Mouse (Mus musculus) limb, embryonic 15.5 days (tissue): ENCODE data around the gene Syne1. TPM values are rescaled to one million over a fixed set of nuclear protein-coding genes. Genes with fewer than 3 reads are reported as not detected.

Experiments used
- ATAC-seq: fragments of 200-750 bp; cut with Nextera tagmentation; 2 replicates; pipeline ENCODE4 v1.8.0; 2017; ENCODE audit warnings: low read depth, moderate TSS enrichment; ENCODE audit not compliant: insufficient number of reproducible peaks, low FRiP score, low TSS enrichment
- H3K27ac ChIP-seq: fragments of 300-500 bp; sonication (generic); 2 replicates; pipeline ENCODE4 v1.5.1; 2015; ENCODE audit warnings: moderate library complexity, mild to moderate bottlenecking, inconsistent platforms
- H3K27me3 ChIP-seq: fragments of 300-500 bp; sonication (generic); 2 replicates; pipeline ENCODE4 v1.6.1; 2015; ENCODE audit warnings: inconsistent platforms
- H3K36me3 ChIP-seq: fragments of 300-500 bp; sonication (generic); 2 replicates; pipeline ENCODE4 v1.6.1; 2015; ENCODE audit warnings: inconsistent platforms
- H3K4me1 ChIP-seq: fragments of 300-500 bp; sonication (generic); 2 replicates; pipeline ENCODE4 v1.6.1; 2015; ENCODE audit warnings: inconsistent platforms
- H3K4me2 ChIP-seq: fragments of 300-500 bp; sonication (generic); 2 replicates; pipeline ENCODE4 v1.6.1; 2015; ENCODE audit warnings: mild to moderate bottlenecking, inconsistent platforms
- H3K4me3 ChIP-seq: fragments of 300-500 bp; sonication (generic); 2 replicates; pipeline ENCODE4 v1.5.1; 2015; ENCODE audit warnings: mild to moderate bottlenecking, inconsistent platforms
- H3K9ac ChIP-seq: fragments of 300-500 bp; sonication (generic); 2 replicates; pipeline ENCODE4 v1.6.1; 2015; ENCODE audit warnings: inconsistent platforms
- H3K9me3 ChIP-seq: fragments of 300-500 bp; sonication (generic); 2 replicates; pipeline ENCODE4 v1.6.1; 2016; ENCODE audit warnings: inconsistent platforms
- WGBS: fragments of 180-500 bp; shearing (Covaris S2); methylation state at CpG from one replicate; pipeline ENCODE4 v1.1.7; 2015; 5-methylcytosine and 5-hydroxymethylcytosine counted together
- polyA plus RNA-seq: library from polyadenylated mRNA; unstranded; fragments of >200 nt; fragmentation: Nextera tagmentation; extraction: Ambion mirVana; gene quantifications from 2 replicates; pipeline ENCODE4 v1.2.1, GENCODE M21; 2015

The Syne1 gene
- polyA plus RNA-seq, 1 experiment from 2014 or later = 7.6 TPM

DNA sequence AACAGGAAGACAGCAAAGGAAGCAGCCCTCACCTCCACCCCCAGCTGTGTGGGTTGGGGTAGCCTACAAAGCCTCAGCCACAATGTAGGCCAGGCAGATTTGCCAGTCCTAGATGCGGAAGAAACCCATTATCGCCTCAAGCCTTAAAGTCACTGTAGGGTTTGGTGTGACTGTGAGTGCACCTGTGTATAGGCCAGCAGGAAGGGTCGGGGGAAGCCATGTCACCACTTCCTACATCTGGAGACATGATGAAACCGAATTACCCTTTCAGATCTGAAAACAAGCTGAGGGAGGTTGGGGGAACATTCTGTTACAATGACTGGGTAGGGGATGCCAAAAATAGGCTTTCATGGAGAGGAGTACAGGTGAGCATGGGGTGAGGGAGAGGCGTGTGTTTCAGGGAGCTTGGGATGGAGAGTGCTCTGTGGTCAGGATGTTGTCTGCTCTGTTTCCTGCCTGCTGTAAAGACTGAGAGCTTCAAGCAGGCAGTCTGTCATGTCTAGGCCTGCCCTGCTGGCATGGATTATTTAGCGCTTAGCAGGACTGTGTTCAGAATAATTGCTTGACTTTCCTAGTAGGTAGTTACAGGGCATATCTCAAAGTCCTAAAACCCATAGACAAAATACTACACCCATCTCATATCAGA, 167.0 kb downstream of the Syne1 start:
- Histone ChIP-seq H3K36me3 (no peaks in the 10 kb centered on the region), H3K9me3 (no peaks in the 10 kb centered on the region), H3K27me3 (no peaks in the 10 kb centered on the region), H3K9ac (no peak overlapping the region), H3K4me2 (no peak overlapping the region), H3K27ac (no peak overlapping the region), H3K4me3 (no peak overlapping the region), H3K4me1 (no peaks in the 10 kb centered on the region)
- ATAC-seq = no peak
- 66% methylated on average over 6 of the region's 6 CpGs for WGBS

DNA sequence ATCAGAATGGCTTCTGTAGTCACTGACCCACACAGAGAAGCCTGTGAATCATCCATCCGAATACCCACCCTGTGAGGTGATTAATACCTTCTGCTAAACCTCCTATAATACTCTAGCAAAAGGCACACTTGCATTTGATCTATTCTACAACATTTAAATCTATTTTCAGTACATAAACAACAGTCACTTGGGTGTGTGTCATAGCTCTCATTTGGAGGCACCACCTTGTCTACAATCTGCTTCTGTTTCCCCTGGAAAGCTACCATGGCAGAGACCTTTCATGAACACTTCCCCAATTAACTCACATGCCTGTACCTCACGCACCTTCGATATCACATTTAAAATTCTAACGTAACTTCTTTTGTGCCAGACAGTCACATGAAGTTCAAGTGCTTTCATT, 169.7 kb downstream of the Syne1 start:
- 84% methylated on average over 4 of the region's 4 CpGs for WGBS

DNA sequence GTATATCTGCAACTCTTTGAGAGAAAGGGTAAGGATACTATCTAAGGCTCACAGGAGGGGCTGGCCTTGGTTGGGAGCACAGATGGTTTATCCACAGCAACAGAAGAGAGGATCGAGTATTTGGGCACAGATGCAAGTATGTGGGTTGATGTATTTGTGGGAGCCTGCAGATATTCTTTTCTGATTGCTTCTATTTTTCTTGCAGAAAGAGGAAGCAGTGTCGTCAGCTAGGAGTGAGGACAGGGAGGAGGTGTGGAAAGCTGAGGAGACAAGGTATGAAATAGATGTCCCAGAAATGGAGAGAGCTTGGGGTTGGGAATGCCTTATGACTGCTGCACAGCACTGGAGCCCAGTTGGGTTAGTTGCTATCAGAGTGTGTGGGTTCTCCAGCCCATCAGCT, 172.3 kb downstream of the Syne1 start:
- Histone ChIP-seq H3K4me2 (no peak overlapping the region), H3K27ac (no peak overlapping the region), H3K9me3 (no peaks in the 10 kb centered on the region), H3K4me1 (no peaks in the 10 kb centered on the region), H3K36me3 (no peaks in the 10 kb centered on the region), H3K27me3 (no peaks in the 10 kb centered on the region), H3K9ac (no peak overlapping the region), H3K4me3 (no peak overlapping the region)
- no peak for ATAC-seq
- WGBS = 84% methylated on average over 2 of the region's 2 CpGs

More for the DNA sequence above, 169.7 kb downstream of the Syne1 start:
- Histone ChIP-seq H3K4me3 (no peak overlapping the region), H3K27me3 (no peaks in the 10 kb centered on the region), H3K36me3 (no peaks in the 10 kb centered on the region), H3K4me2 (no peak overlapping the region), H3K4me1 (no peaks in the 10 kb centered on the region), H3K9me3 (no peaks in the 10 kb centered on the region), H3K9ac (no peak overlapping the region), H3K27ac (no peak overlapping the region)
- no peak for ATAC-seq

DNA sequence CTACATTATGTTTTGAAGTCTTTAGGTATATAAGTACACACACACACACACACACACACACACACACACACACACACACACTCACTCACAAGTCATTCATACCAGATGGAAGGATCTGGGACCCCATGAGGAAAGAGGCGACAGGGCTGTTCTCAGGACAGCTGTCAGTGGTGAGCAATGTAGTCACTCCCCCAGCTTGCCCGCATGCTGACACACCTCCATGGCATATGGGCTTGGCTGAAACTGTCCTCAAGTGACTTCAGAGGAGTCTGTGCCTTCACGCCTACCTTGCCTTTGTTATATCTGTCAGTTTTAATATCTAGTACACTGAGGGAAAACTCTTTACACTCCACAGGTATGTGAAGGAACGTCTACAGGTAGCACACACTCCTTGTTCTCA, 181.7 kb downstream of the Syne1 start:
- no peaks in the 10 kb centered on the region for H3K4me1 ChIP-seq
- no peak for ATAC-seq
- no peaks in the 10 kb centered on the region for H3K9me3 ChIP-seq
- H3K27me3 ChIP-seq = no peaks in the 10 kb centered on the region
- H3K36me3 ChIP-seq = no peaks in the 10 kb centered on the region
- 51% methylated on average over 4 of the region's 4 CpGs for WGBS
- H3K4me2 ChIP-seq = no peak overlapping the region
- no peak overlapping the region for H3K9ac ChIP-seq
- H3K27ac ChIP-seq = no peak overlapping the region
- H3K4me3 ChIP-seq = no peak overlapping the region

DNA sequence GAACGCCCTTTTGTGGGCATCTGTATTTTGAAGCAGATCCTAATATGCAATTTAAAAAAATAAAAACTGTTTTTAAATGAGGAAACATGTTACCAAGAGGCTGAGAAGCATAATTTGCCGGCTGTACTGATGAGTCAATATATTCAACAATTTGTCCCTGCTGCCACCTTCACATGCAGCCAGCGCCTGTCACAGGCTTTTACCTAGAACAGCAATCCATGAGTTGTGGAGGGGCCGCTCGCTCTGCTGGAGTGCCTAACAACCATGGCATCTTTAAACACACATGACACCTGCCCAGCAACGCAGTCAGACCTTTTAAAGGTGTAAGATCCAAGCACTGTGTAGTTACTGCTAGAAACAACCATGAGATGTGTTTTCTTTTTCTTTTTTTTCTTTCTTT, 183.0 kb downstream of the Syne1 start:
- WGBS = 76% methylated on average over 6 of the region's 6 CpGs
- no peak for ATAC-seq
- no peaks in the 10 kb centered on the region for H3K9me3 ChIP-seq

DNA sequence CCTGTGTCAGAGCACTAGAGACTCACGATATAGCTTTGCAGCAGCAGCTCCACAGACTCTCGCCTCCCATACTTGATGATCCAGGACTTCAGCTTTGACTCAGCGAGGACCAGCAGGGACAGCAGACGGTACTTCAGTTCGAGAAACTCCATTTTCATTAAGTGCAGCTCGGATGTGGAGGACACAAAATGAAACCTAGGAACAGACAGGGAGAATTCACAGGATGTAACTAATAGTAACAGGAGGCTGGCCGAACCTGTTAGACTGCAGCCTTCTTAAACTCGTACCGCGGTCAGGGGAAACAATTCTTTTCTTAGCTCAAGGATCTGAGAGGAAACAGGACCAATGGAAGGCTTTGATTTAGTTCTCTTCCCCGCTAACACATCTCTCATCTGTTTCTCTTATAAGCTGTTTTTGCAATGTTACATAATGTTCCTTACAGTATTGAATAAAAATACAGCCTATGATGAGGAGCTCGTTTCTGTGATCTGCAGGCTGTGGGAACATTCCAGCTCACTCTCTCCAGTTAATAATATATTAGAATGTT, 183.7 kb downstream of the Syne1 start:
- H3K9ac ChIP-seq = no peak overlapping the region
- H3K36me3 ChIP-seq = no peaks in the 10 kb centered on the region
- no peak overlapping the region for H3K27ac ChIP-seq
- H3K4me1 ChIP-seq = no peaks in the 10 kb centered on the region
- no peak overlapping the region for H3K4me3 ChIP-seq
- no peak overlapping the region for H3K4me2 ChIP-seq
- 56% methylated on average over 12 of the region's 12 CpGs for WGBS
- no peaks in the 10 kb centered on the region for H3K27me3 ChIP-seq
- no peak for ATAC-seq
- no peaks in the 10 kb centered on the region for H3K9me3 ChIP-seq

More for the DNA sequence above, 183.0 kb downstream of the Syne1 start:
- H3K36me3 ChIP-seq = no peaks in the 10 kb centered on the region
- H3K4me2 ChIP-seq = no peak overlapping the region
- no peak overlapping the region for H3K27ac ChIP-seq
- no peaks in the 10 kb centered on the region for H3K4me1 ChIP-seq
- H3K4me3 ChIP-seq = no peak overlapping the region
- H3K9ac ChIP-seq = no peak overlapping the region
- H3K27me3 ChIP-seq = no peaks in the 10 kb centered on the region

DNA sequence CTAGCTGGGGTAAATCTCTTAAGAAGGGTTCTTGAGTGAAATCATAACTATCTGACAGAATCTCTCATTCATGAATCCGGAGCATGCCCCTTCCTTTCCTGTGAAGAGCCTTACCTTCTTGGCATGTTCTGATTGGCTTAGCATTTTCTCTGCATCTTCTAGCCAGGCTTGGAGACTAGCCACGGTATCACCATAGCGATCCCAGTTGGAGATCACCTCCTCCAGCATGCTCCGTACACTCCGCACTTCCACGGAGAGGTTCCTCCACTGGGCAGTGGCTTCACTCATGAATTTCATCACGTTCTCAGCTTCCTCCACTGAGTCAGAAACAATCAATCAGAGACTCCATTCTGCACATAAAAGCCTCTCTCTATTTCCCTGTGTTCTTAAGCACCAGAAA, 190.7 kb downstream of the Syne1 start:
- no peaks in the 10 kb centered on the region for H3K36me3 ChIP-seq
- H3K27ac ChIP-seq = no peak overlapping the region
- no peaks in the 10 kb centered on the region for H3K4me1 ChIP-seq
- no peaks in the 10 kb centered on the region for H3K27me3 ChIP-seq
- no peak overlapping the region for H3K9ac ChIP-seq
- H3K4me3 ChIP-seq = no peak overlapping the region
- no peak for ATAC-seq
- no peaks in the 10 kb centered on the region for H3K9me3 ChIP-seq
- 68% methylated on average over 7 of the region's 7 CpGs for WGBS
- H3K4me2 ChIP-seq = no peak overlapping the region

DNA sequence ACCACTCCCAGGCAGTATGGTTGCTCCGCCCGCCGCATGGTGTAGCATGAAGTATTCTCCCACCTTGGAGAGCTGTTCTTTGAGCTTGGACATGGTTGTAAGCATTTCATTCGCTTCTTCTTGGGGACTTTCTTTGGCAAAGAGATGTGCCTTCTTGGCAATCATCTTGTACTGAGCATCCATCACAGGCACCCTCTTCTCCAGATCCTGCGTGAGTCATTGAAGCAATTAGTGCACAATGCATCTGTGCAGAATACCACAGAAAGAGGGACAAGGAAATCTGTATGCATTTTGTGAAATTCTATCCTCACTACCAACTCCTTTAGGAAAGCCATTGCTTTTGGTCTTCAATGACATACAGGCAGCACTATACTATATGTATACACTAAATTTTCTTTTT, 194.7 kb downstream of the Syne1 start:
- Histone ChIP-seq H3K36me3 (no peaks in the 10 kb centered on the region), H3K9me3 (no peaks in the 10 kb centered on the region), H3K4me1 (no peaks in the 10 kb centered on the region), H3K27ac (no peak overlapping the region), H3K27me3 (no peaks in the 10 kb centered on the region), H3K9ac (no peak overlapping the region), H3K4me3 (no peak overlapping the region), H3K4me2 (no peak overlapping the region)
- ATAC-seq = no peak
- 90% methylated on average over 5 of the region's 5 CpGs for WGBS

DNA sequence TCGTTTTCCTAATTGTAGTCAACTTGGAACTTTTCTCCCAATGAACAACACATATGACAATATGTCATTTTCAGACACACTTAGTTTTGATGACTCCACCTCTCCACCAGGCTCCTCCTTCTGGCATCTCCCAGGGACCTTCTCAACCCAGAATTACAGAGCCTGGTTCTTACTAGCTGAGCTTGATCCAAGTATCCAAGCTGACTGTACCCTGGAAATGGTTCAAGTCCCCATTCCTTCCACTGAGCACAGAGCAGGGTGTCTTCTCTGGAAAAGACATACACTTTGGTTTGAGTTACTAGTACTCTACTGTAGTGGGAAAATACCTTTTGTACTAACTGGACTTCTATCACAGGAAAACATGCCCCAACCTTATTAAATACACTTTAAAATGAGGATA, 197.9 kb downstream of the Syne1 start:
- no peak overlapping the region for H3K4me2 ChIP-seq
- 84% methylated on average over 1 of the region's 1 CpGs for WGBS
- no peak overlapping the region for H3K4me3 ChIP-seq
- H3K4me1 ChIP-seq = no peaks in the 10 kb centered on the region
- no peak for ATAC-seq
- no peak overlapping the region for H3K9ac ChIP-seq
- H3K27ac ChIP-seq = no peak overlapping the region
- H3K9me3 ChIP-seq = no peaks in the 10 kb centered on the region
- H3K36me3 ChIP-seq = no peaks in the 10 kb centered on the region
- H3K27me3 ChIP-seq = no peaks in the 10 kb centered on the region

DNA sequence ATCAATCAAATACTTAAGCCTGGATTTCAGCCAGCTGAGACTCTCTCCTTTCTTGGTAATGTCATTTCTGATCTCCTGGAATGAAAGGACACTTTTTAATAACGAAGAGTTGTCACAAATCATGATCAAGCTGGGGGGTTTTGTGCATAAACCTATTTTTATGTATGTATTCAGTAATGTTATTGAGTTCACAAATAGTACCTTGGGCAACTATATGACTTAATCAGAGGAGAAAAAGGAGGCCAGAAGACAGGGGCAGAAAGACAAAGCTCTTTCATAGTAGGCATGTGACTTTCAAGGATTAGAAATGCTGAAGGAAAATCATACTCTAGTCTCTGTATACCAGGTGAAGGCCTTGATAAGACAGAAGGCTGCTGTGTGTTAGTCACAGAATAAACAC, 204.4 kb downstream of the Syne1 start:
- Histone ChIP-seq H3K27ac (no peak overlapping the region), H3K4me3 (no peak overlapping the region), H3K36me3 (no peaks in the 10 kb centered on the region), H3K9me3 (no peaks in the 10 kb centered on the region), H3K27me3 (no peaks in the 10 kb centered on the region), H3K9ac (no peak overlapping the region), H3K4me1 (no peaks in the 10 kb centered on the region), H3K4me2 (no peak overlapping the region)
- WGBS = 66% methylated on average over 1 of the region's 1 CpGs
- no peak for ATAC-seq

DNA sequence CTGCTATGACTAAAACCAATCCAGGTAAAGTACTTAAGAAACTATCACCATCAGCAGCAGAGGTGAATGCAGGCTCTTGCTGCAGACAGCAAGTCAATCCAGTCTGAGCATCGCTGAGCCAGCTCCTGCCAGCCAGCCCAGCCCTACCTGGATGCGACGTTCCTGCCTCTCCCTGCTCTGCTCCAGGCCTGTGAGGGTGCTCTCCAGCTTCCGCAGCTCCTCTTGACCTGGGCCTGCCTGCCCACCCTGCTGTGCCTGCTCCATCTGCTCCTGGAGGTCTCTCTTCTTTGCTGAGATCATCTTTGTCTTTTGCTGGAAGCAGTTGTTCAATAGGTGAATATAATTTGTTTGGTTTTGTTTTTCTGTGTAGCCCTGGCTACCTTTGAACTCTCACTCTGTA, 208.1 kb downstream of the Syne1 start:
- Histone ChIP-seq H3K27ac (no peak overlapping the region), H3K4me2 (no peak overlapping the region), H3K4me1 (no peaks in the 10 kb centered on the region), H3K4me3 (no peak overlapping the region), H3K9ac (no peak overlapping the region), H3K27me3 (no peaks in the 10 kb centered on the region), H3K36me3 (no peaks in the 10 kb centered on the region), H3K9me3 (no peaks in the 10 kb centered on the region)
- 54% methylated on average over 4 of the region's 4 CpGs for WGBS
- no peak for ATAC-seq

DNA sequence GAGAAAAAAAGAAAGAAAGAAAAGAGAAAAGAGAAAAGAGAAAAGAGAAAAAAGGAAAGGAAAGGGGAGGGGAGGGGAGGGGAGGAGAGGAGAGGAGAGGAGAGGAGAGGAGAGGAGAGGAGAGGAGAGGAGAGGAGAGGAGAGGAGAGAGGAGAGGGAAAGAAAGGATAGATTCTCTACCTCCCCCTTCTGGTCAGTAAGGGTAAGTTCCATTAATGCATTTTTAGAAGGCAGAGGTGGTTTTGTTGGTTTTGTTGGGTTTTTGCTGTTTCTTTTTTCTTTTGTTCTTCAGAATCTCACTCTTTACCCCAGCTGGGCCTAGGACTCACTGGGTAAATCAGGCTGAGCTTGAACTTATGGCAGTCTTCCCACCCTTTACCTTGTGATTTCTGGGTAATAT, 214.9 kb downstream of the Syne1 start:
- no peaks in the 10 kb centered on the region for H3K4me1 ChIP-seq
- no peak for ATAC-seq
- no peaks in the 10 kb centered on the region for H3K9me3 ChIP-seq
- no peak overlapping the region for H3K27ac ChIP-seq
- no peak overlapping the region for H3K4me3 ChIP-seq
- H3K36me3 ChIP-seq = no peaks in the 10 kb centered on the region
- H3K4me2 ChIP-seq = no peak overlapping the region
- no peak overlapping the region for H3K9ac ChIP-seq
- no peaks in the 10 kb centered on the region for H3K27me3 ChIP-seq

DNA sequence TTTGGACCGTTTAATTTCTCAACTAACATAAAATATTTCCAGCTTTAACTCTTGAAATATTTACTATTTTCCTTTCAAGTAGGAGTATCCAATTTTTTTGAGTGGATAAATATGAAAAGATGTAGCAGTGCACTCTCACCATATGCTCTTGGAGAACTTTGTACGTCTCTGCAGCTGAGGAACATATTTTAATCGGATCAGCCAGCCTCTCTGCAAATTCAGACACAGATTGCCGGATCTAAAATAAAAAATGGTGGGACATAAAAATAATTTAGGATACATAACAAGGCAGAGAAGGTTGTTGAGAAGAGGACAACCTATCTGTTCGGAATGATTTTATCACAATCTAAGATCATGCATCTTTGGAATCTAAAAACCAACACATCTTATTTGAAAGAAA, 218.5 kb downstream of the Syne1 start:
- no peaks in the 10 kb centered on the region for H3K27me3 ChIP-seq
- no peak overlapping the region for H3K4me2 ChIP-seq
- no peak overlapping the region for H3K4me3 ChIP-seq
- 78% methylated on average over 5 of the region's 5 CpGs for WGBS
- no peaks in the 10 kb centered on the region for H3K9me3 ChIP-seq
- H3K27ac ChIP-seq = no peak overlapping the region
- H3K36me3 ChIP-seq = no peaks in the 10 kb centered on the region
- H3K9ac ChIP-seq = no peak overlapping the region
- no peaks in the 10 kb centered on the region for H3K4me1 ChIP-seq
- ATAC-seq = no peak
